Mouse (Mus musculus) heart, embryonic 16.5 days (tissue): Measurements from ENCODE around the gene Pla2r1. TPM values are rescaled to one million over a fixed set of nuclear protein-coding genes. Genes with fewer than 3 reads are reported as not detected.

Experiments used
- ATAC-seq: fragments of 200-750 bp; cut with Nextera tagmentation; replicated peaks from 2 replicates; pipeline ENCODE4 v1.8.0; 2017; ENCODE audit warnings: moderate number of reproducible peaks; ENCODE audit not compliant: insufficient read depth, low FRiP score; ENCODE audit errors: extremely low read depth
- H3K27ac ChIP-seq: fragments of 300-500 bp; sonication (generic); 2 replicates; pipeline ENCODE4 v1.5.1; 2014; ENCODE audit warnings: mild to moderate bottlenecking, low read length, control low read depth, moderate library complexity
- H3K27me3 ChIP-seq: fragments of 300-500 bp; sonication (generic); 2 replicates; pipeline ENCODE4 v1.6.1; 2014; ENCODE audit warnings: low read length, mixed read lengths; ENCODE audit not compliant: control insufficient read depth, insufficient read depth
- H3K36me3 ChIP-seq: fragments of 300-500 bp; sonication (generic); 2 replicates; pipeline ENCODE4 v1.6.1; 2014; ENCODE audit not compliant: control insufficient read depth, insufficient read depth
- H3K4me1 ChIP-seq: fragments of 300-500 bp; sonication (generic); 2 replicates; pipeline ENCODE4 v1.6.1; 2014; ENCODE audit warnings: low read length, mixed read lengths; ENCODE audit not compliant: control insufficient read depth, insufficient read depth
- H3K4me2 ChIP-seq: fragments of 300-500 bp; sonication (generic); 2 replicates; pipeline ENCODE4 v1.6.1; 2014; ENCODE audit warnings: low read depth, mild to moderate bottlenecking, control low read depth, low read length
- H3K4me3 ChIP-seq: fragments of 300-500 bp; sonication (generic); 2 replicates; pipeline ENCODE4 v1.5.1; 2014; ENCODE audit warnings: mild to moderate bottlenecking, control low read depth, low read length
- H3K9ac ChIP-seq: fragments of 300-500 bp; sonication (generic); 2 replicates; pipeline ENCODE4 v1.6.1; 2014; ENCODE audit warnings: low read length, control low read depth
- H3K9me3 ChIP-seq: fragments of 300-500 bp; sonication (generic); replicated peaks from 2 replicates; pipeline ENCODE4 v1.6.1; 2016; ENCODE audit warnings: low read length; ENCODE audit not compliant: control insufficient read depth
- WGBS: fragments of 180-500 bp; shearing (Covaris S2); extraction: QIAGEN DNeasy Blood & Tissue Kit; methylation state at CpG from one replicate; pipeline ENCODE4 v1.1.7; 2014; 5-methylcytosine and 5-hydroxymethylcytosine counted together
- polyA plus RNA-seq: library from polyadenylated mRNA; unstranded; fragments of >200 nt; fragmentation: Nextera tagmentation; extraction: Ambion mirVana; gene quantifications from 2 replicates; pipeline ENCODE4 v1.2.1, GENCODE M21; 2015

Gene Pla2r1
- polyA plus RNA-seq, 1 experiment from 2014 or later: 1.5 TPM

GRCm38 (mm10) chr2:60515817-60516216 is 37.3 kb downstream of the Pla2r1 start:
- 19% methylated on average over 8 of the region's 8 CpGs for WGBS
- H3K4me3 ChIP-seq: peak overlapping the region; percentile 38
- no peak overlapping the region for H3K27ac ChIP-seq
- peak overlapping the region; percentile 58 for H3K4me2 ChIP-seq
- ATAC-seq: peak; percentile 41; the same call in 1 of the 2 replicates
- no peaks in the 10 kb centered on the region for H3K36me3 ChIP-seq
- H3K4me1 ChIP-seq: peaks cover 7% of the 10 kb centered on the region; the same call in 1 of the 2 replicates
- H3K9me3 ChIP-seq: no peaks in the 10 kb centered on the region
- H3K9ac ChIP-seq: peak overlapping the region; percentile 59; the same call in 1 of the 2 replicates
- H3K27me3 ChIP-seq: no peaks in the 10 kb centered on the region

GRCm38 (mm10) chr2:60514863-60515262 is 38.2 kb downstream of the Pla2r1 start:
- Histone ChIP-seq H3K36me3 (no peaks in the 10 kb centered on the region), H3K4me2 (no peak overlapping the region), H3K27ac (no peak overlapping the region), H3K9me3 (no peaks in the 10 kb centered on the region), H3K9ac (no peak overlapping the region), H3K4me3 (no peak overlapping the region), H3K4me1 (peaks cover 7% of the 10 kb centered on the region; the same call in 1 of the 2 replicates), H3K27me3 (no peaks in the 10 kb centered on the region)
- no peak for ATAC-seq
- WGBS: 73% methylated on average over 4 of the region's 4 CpGs

GRCm38 (mm10) chr2:60510718-60511117 is 42.4 kb downstream of the Pla2r1 start:
- Histone ChIP-seq H3K4me3 (no peak overlapping the region), H3K4me2 (no peak overlapping the region), H3K9me3 (no peaks in the 10 kb centered on the region), H3K27ac (no peak overlapping the region), H3K27me3 (no peaks in the 10 kb centered on the region), H3K9ac (no peak overlapping the region), H3K4me1 (peaks cover 4% of the 10 kb centered on the region; the same call in 1 of the 2 replicates), H3K36me3 (no peaks in the 10 kb centered on the region)
- WGBS: 94% methylated on average over 1 of the region's 1 CpGs
- ATAC-seq: no peak

- Histone ChIP-seq H3K4me1 (peaks cover 15% of the 10 kb centered on the region), H3K27me3 (no peaks in the 10 kb centered on the region), H3K4me3 (no peak overlapping the region), H3K27ac (peak overlapping the region; percentile 24; the same call in 1 of the 2 replicates), H3K9me3 (no peaks in the 10 kb centered on the region), H3K4me2 (no peak overlapping the region), H3K9ac (no peak overlapping the region), H3K36me3 (no peaks in the 10 kb centered on the region)
- ATAC-seq: no peak
- 38% methylated on average over 2 of the region's 2 CpGs for WGBS
Measured at GRCm38 (mm10) chr2:60505145-60505544, 48.0 kb downstream of the Pla2r1 start.

- Histone ChIP-seq H3K9ac (no peak overlapping the region), H3K36me3 (no peaks in the 10 kb centered on the region), H3K27ac (peak overlapping the region; percentile 24; the same call in 1 of the 2 replicates), H3K4me3 (no peak overlapping the region), H3K4me1 (peaks cover 15% of the 10 kb centered on the region), H3K9me3 (no peaks in the 10 kb centered on the region), H3K4me2 (no peak overlapping the region), H3K27me3 (no peaks in the 10 kb centered on the region)
- no peak; the same call in 1 of the 2 replicates for ATAC-seq
- WGBS: 9% methylated on average over 2 of the region's 2 CpGs
Measured at GRCm38 (mm10) chr2:60504718-60505117, 48.4 kb downstream of the Pla2r1 start.

- peaks cover 15% of the 10 kb centered on the region for H3K4me1 ChIP-seq
- WGBS: 73% methylated on average over 4 of the region's 4 CpGs
Measured at GRCm38 (mm10) chr2:60503991-60504390, 49.1 kb downstream of the Pla2r1 start.

GRCm38 (mm10) chr2:60500583-60501116 is 52.5 kb downstream of the Pla2r1 start:
- H3K9ac ChIP-seq: no peak overlapping the region
- WGBS: 85% methylated on average over 1 of the region's 1 CpGs
- H3K27me3 ChIP-seq: no peaks in the 10 kb centered on the region
- peaks cover 15% of the 10 kb centered on the region for H3K4me1 ChIP-seq
- no peak for ATAC-seq
- no peak overlapping the region for H3K4me3 ChIP-seq
- no peak overlapping the region for H3K4me2 ChIP-seq
- no peaks in the 10 kb centered on the region for H3K9me3 ChIP-seq
- H3K36me3 ChIP-seq: no peaks in the 10 kb centered on the region
- no peak overlapping the region for H3K27ac ChIP-seq

More at GRCm38 (mm10) chr2:60503991-60504390, 49.1 kb downstream of the Pla2r1 start:
- no peak overlapping the region for H3K9ac ChIP-seq
- H3K9me3 ChIP-seq: no peaks in the 10 kb centered on the region
- no peak for ATAC-seq
- no peaks in the 10 kb centered on the region for H3K36me3 ChIP-seq
- no peak overlapping the region for H3K4me2 ChIP-seq
- no peaks in the 10 kb centered on the region for H3K27me3 ChIP-seq
- H3K4me3 ChIP-seq: no peak overlapping the region
- no peak overlapping the region for H3K27ac ChIP-seq

GRCm38 (mm10) chr2:60479906-60480305 is 73.2 kb downstream of the Pla2r1 start:
- H3K4me2 ChIP-seq: no peak overlapping the region
- H3K36me3 ChIP-seq: no peaks in the 10 kb centered on the region
- no peaks in the 10 kb centered on the region for H3K9me3 ChIP-seq
- H3K4me3 ChIP-seq: no peak overlapping the region
- H3K27me3 ChIP-seq: no peaks in the 10 kb centered on the region
- H3K27ac ChIP-seq: no peak overlapping the region
- 92% methylated on average over 7 of the region's 7 CpGs for WGBS
- H3K9ac ChIP-seq: no peak overlapping the region
- peaks cover 10% of the 10 kb centered on the region for H3K4me1 ChIP-seq
- ATAC-seq: no peak

DNA sequence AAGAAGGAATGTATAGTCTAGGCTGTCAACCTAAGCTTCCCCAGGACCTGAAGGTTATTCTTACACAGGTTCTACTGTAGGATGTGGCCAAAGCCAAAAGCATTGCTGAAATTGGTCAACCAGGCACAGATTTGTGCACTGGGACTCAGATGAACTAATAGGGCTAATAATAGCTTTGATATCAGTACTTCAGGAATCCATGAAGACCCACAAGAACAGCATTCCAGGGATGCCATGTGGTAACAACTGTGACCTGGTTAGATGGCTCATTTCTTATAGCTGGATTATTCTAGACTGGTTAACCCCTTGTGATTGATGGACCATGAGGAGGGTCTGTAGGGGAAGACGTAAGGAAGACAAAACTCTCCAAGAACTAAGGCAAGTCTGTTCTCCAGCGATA is 74.3 kb downstream of the Pla2r1 start:
- Histone ChIP-seq H3K36me3 (no peaks in the 10 kb centered on the region), H3K4me3 (no peak overlapping the region), H3K27ac (peak overlapping the region; percentile 68), H3K27me3 (no peaks in the 10 kb centered on the region), H3K9me3 (no peaks in the 10 kb centered on the region), H3K9ac (no peak overlapping the region), H3K4me1 (peaks cover 10% of the 10 kb centered on the region), H3K4me2 (no peak overlapping the region)
- ATAC-seq: peak; percentile 72
- WGBS: 78% methylated on average over 2 of the region's 2 CpGs
